Mouse (Mus musculus) heart, postnatal 0 days (tissue): ENCODE measurements around the gene Stx5a. TPM values are rescaled to one million over a fixed set of nuclear protein-coding genes. Genes with fewer than 3 reads are reported as not detected.

Experiments
- ATAC-seq: fragments of 200-750 bp; cut with Nextera tagmentation; 2 replicates; pipeline ENCODE4 v1.8.0; 2017; ENCODE audit warnings: low read depth, moderate number of reproducible peaks, moderate library complexity; ENCODE audit not compliant: insufficient read depth
- DNase-seq: peaks from one replicate; pipeline ENCODE4 v3.0.0-alpha.2; 2016; ENCODE audit warnings: low spot score
- H3K27ac ChIP-seq: fragments of 300-500 bp; sonication (generic); 2 replicates; pipeline ENCODE4 v1.5.1; 2014; ENCODE audit warnings: low read depth, mild to moderate bottlenecking
- H3K27me3 ChIP-seq: fragments of 300-500 bp; sonication (generic); 2 replicates; pipeline ENCODE4 v1.6.1; 2014; ENCODE audit warnings: low read length, mixed read lengths; ENCODE audit not compliant: control insufficient read depth, insufficient read depth
- H3K36me3 ChIP-seq: fragments of 300-500 bp; sonication (generic); replicated peaks from 2 replicates; pipeline ENCODE4 v1.6.1; 2014; ENCODE audit warnings: low read length, mixed read lengths; ENCODE audit not compliant: control insufficient read depth, insufficient read depth
- H3K4me1 ChIP-seq: fragments of 300-500 bp; sonication (generic); 2 replicates; pipeline ENCODE4 v1.6.1; 2014; ENCODE audit warnings: antibody characterized with exemption; ENCODE audit not compliant: control insufficient read depth, insufficient read depth
- H3K4me2 ChIP-seq: fragments of 300-500 bp; sonication (generic); 2 replicates; pipeline ENCODE4 v1.6.1; 2014; ENCODE audit warnings: low read depth, mild to moderate bottlenecking, low read length, moderate library complexity
- H3K4me3 ChIP-seq: fragments of 300-500 bp; sonication (generic); 2 replicates; pipeline ENCODE4 v1.5.1; 2014; ENCODE audit warnings: low read depth, low read length
- H3K9ac ChIP-seq: fragments of 300-500 bp; sonication (generic); replicated peaks from 2 replicates; pipeline ENCODE4 v1.6.1; 2014; ENCODE audit warnings: low read depth, low read length, mixed read lengths
- H3K9me3 ChIP-seq: fragments of 300-500 bp; sonication (generic); replicated peaks from 2 replicates; pipeline ENCODE4 v1.6.1; 2016; ENCODE audit warnings: low read length; ENCODE audit not compliant: control insufficient read depth
- CTCF ChIP-seq: IDR thresholded peaks from 2 replicates; pipeline ENCODE4 v1.5.1; 2016; ENCODE audit warnings: antibody characterized with exemption, control low read depth, low read depth
- EP300 ChIP-seq: IDR thresholded peaks from 2 replicates; pipeline ENCODE4 v1.6.1; 2016; ENCODE audit warnings: antibody characterized with exemption, low read depth
- WGBS: fragments of 180-500 bp; shearing (Covaris S2); extraction: QIAGEN DNeasy Blood & Tissue Kit; methylation state at CpG from one replicate; pipeline ENCODE4 v1.1.7; 2014; 5-methylcytosine and 5-hydroxymethylcytosine counted together
- polyA plus RNA-seq: library from polyadenylated mRNA; unstranded; fragments of >200 nt; fragmentation: Nextera tagmentation; extraction: Ambion mirVana; gene quantifications from 2 replicates; pipeline ENCODE4 v1.2.1, GENCODE M21; 2015
- total RNA-seq: library from RNA; depleted of rRNA; stranded (reverse); fragments of >200 nt; gene quantifications from 2 replicates; pipeline ENCODE4 v1.2.3, GENCODE M21; 2014; ENCODE audit warnings: low replicate concordance

Gene Stx5a
- total and polyA plus RNA-seq, 2 experiments from 2014 or later: 57.0 to 105 TPM

DNA sequence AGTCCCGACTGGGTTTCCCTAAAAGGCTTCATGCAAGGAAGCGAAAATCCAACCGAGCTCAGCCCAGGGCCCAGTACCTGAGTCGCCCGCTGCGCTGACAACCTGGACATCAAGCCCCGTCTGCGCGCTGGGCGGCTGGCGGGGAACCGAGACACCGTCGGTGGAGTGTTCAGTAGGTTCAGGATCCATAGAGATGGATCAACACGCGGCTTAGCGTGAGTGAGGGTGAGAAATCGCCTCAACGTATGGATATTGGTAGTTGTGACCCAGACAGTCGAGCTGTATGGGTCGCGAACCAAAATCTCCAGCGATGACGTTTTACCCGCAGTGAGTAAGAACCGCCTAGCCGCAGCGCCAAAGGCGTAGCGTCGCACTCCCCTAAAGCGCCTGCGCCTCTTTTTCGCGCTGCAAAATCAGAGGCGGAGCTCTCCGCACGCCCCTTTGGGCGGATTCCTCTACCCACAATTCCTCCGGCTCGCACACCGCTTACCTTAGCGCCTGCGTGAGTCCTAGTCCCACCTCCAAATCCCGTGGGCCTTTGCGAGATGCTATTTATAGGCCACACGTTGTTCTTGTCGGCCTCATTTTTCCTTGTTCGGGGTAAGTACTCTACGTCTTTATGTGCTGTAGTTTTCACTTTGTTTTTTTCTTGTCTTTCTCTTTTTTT lies 18.2 kb upstream of the Stx5a start, which contains the start of gene Slc3a2:
Gene Slc3a2 (minus strand): TSS at position 463 of the 667 bp plus-strand sequence.
- Histone ChIP-seq H3K4me3 (peak within 1 kb of the TSS; percentile 96), H3K4me2 (peak within 1 kb of the TSS; percentile 82), H3K9me3 (no peaks in the 10 kb centered on the region), H3K27me3 (no peaks in the 10 kb centered on the region), H3K36me3 (peaks cover 30% of the 10 kb centered on the region), H3K4me1 (peaks cover 22% of the 10 kb centered on the region), H3K9ac (peak within 1 kb of the TSS; percentile 95), H3K27ac (peak within 1 kb of the TSS; percentile 96)
- DNase-seq: peak; percentile 99
- TF ChIP-seq CTCF (no peak), EP300 (peak; percentile 44; the same call in 1 of the 2 replicates)
- peak; percentile 97 for ATAC-seq
- under 1% methylated on average over 50 of the region's 50 CpGs for WGBS

GRCm38 (mm10) chr19:8723574-8724346 lies 17.5 kb upstream of the Stx5a start:
- Histone ChIP-seq H3K9me3 (no peaks in the 10 kb centered on the region), H3K9ac (peak overlapping the region; percentile 95), H3K36me3 (peaks cover 30% of the 10 kb centered on the region), H3K4me3 (peak overlapping the region; percentile 96), H3K27me3 (no peaks in the 10 kb centered on the region), H3K4me1 (peaks cover 22% of the 10 kb centered on the region), H3K4me2 (peak overlapping the region; percentile 82), H3K27ac (peak overlapping the region; percentile 96)
- DNase-seq (no peak), ATAC-seq (no peak)
- no peak for TF ChIP-seq CTCF
- peak; percentile 1; the same call in 1 of the 2 replicates for TF ChIP-seq EP300
- under 1% methylated on average over 20 of the region's 20 CpGs for WGBS

GRCm38 (mm10) chr19:8724392-8724791 lies 16.8 kb upstream of the Stx5a start:
- no peaks in the 10 kb centered on the region for H3K27me3 ChIP-seq
- ATAC-seq: no peak
- H3K27ac ChIP-seq: peak overlapping the region; percentile 96
- 2% methylated on average over 2 of the region's 2 CpGs for WGBS
- peak overlapping the region; percentile 96 for H3K4me3 ChIP-seq
- no peak for DNase-seq
- peaks cover 30% of the 10 kb centered on the region for H3K36me3 ChIP-seq
- TF ChIP-seq CTCF: no peak
- TF ChIP-seq EP300: no peak
- H3K9ac ChIP-seq: peak overlapping the region; percentile 95
- no peaks in the 10 kb centered on the region for H3K9me3 ChIP-seq
- peaks cover 22% of the 10 kb centered on the region for H3K4me1 ChIP-seq
- peak overlapping the region; percentile 82 for H3K4me2 ChIP-seq

GRCm38 (mm10) chr19:8725081-8725613 lies 16.1 kb upstream of the Stx5a start:
- Histone ChIP-seq H3K4me1 (peaks cover 22% of the 10 kb centered on the region), H3K9me3 (no peaks in the 10 kb centered on the region), H3K27ac (no peak overlapping the region), H3K9ac (peak overlapping the region; percentile 95; the same call in 1 of the 2 replicates), H3K27me3 (no peaks in the 10 kb centered on the region), H3K36me3 (peaks cover 30% of the 10 kb centered on the region), H3K4me3 (peak overlapping the region; percentile 96; the same call in 1 of the 2 replicates), H3K4me2 (peak overlapping the region; percentile 82)
- no peak for TF ChIP-seq CTCF
- TF ChIP-seq EP300: no peak
- 67% methylated on average over 4 of the region's 4 CpGs for WGBS
- no peak for DNase-seq
- ATAC-seq: no peak

DNA sequence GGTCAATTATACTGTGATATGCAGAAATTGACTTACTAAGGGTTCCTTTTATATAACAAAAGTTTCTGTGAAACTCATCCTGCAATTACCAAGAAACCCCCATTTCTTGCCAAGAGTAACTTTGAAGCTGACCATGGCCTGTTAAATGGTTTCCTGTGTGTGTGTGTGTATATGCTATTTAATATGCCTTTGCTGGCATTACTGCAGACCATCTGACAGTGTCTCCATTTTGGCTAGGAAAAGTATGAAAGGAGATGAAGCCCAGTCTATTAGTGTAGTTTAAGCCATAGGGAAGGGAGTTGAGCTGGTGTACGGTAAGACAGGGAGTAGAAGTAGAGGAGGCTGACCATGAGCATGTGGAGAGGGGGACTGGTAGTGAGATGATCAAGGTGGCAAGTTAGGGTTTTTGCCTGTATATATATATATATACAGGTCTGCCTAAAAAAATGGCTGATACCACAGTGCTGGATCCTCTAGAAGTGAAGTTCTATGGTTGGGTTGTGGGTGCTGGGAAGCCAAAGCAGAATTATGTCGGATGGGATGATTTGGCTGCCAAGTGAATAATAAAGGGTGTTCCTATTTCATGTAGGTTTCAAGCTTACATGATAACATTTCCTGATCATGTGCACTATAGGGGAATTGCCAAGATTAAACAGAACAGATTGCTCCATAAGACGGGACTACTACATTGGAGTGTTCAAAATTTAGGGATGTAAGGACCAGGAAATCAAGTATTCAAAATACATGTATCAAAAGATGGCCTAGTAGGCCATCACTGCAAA lies 14.4 kb upstream of the Stx5a start:
- Histone ChIP-seq H3K4me2 (no peak overlapping the region), H3K9me3 (no peaks in the 10 kb centered on the region), H3K27me3 (no peaks in the 10 kb centered on the region), H3K4me1 (peaks cover 22% of the 10 kb centered on the region), H3K27ac (no peak overlapping the region), H3K36me3 (peaks cover 30% of the 10 kb centered on the region), H3K9ac (no peak overlapping the region), H3K4me3 (no peak overlapping the region)
- ATAC-seq (no peak), DNase-seq (no peak)
- 44% methylated on average over 3 of the region's 3 CpGs for WGBS
- TF ChIP-seq CTCF (no peak), EP300 (no peak)
